ENCODE assay signal across 18 mouse cellular contexts in genomic region chr7:68265391-68265790, GRCm38 (mm10). TPM values are rescaled to one million over a fixed set of nuclear protein-coding genes. Genes with fewer than 3 reads are reported as not detected.
DNase-seq lines count a peak whose midpoint lies in the region; ATAC-seq and TF ChIP-seq lines count a peak whose summit lies in the region.
"Had no signal": no experiment of that assay in that cellular context is flagged by ENCODE, and none has a peak within 500 bp of the region (broad histone marks: within the 10 kb centered on the region; RNA-seq: fewer than 3 reads in every experiment).

No protein-coding gene starts in this region.

- DNase-seq in thymus, adult 2 months = peak; percentile 59
- DNase-seq in thymus, adult 18-20 months = no peak
- peak; percentile 67 to 74 for DNase-seq in thymus, postnatal 36 days
- DNase-seq in adrenal gland, adult 2 months = no peak
- no peak for DNase-seq in spleen, adult 12 weeks (ENCODE audit: low spot score)
- DNase-seq: gastrocnemius, adult 2 months; gastrocnemius, postnatal 25 days had no signal

- ATAC-seq in limb, embryonic 13.5 days (ENCODE audit: low FRiP score, low read depth) = no peak
- ATAC-seq: Patski had no signal

- no peak for TF ChIP-seq CTCF in thymus, adult 2 months (IDR thresholded peaks at IDR 0.05; ENCODE audit: borderline replicate concordance, control insufficient read depth, extremely low read depth, insufficient read depth, low read length, poor library complexity)

- H3K27me3 ChIP-seq in thymus, adult 2 months (ENCODE audit: control insufficient read depth, insufficient read depth, low read length) = no peaks in the 10 kb centered on the region
- no peaks in the 10 kb centered on the region for H3K27me3 ChIP-seq in limb, embryonic 13.5 days
- H3K27me3 ChIP-seq: Patski had no signal

- no peak overlapping the region for H3K4me2 ChIP-seq in limb, embryonic 13.5 days (replicated peaks)

- H3K4me3 ChIP-seq in thymus, adult 2 months (ENCODE audit: control insufficient read depth, insufficient read depth, low read length) = no peak overlapping the region
- H3K4me3 ChIP-seq in limb, embryonic 13.5 days = no peak overlapping the region

- peak overlapping the region; percentile 8; the same call in 1 of the 2 replicates for H3K27ac ChIP-seq in thymus, adult 2 months (ENCODE audit: control insufficient read depth, insufficient read depth, low read length)
- 0 out of 2 replicates have a peak overlapping the region, but pooled peaks have one; percentile 28 for H3K27ac ChIP-seq in limb, embryonic 13.5 days
- H3K27ac ChIP-seq: embryonic facial prominence, embryonic 12.5 days; hindbrain, embryonic 15.5 days had no signal

- H3K9me3 ChIP-seq in limb, embryonic 13.5 days = 0 out of 2 replicates have a peak, but pooled peaks cover 3% of the 10 kb centered on the region
- H3K9me3 ChIP-seq: embryonic facial prominence, embryonic 12.5 days; heart, embryonic 12.5 days; hindbrain, embryonic 15.5 days had no signal

- H3K36me3 ChIP-seq in thymus, adult 2 months (ENCODE audit: control insufficient read depth, insufficient read depth, low read length) = no peaks in the 10 kb centered on the region
- no peaks in the 10 kb centered on the region for H3K36me3 ChIP-seq in limb, embryonic 13.5 days
- H3K36me3 ChIP-seq: embryonic facial prominence, embryonic 12.5 days; heart, embryonic 12.5 days; hindbrain, embryonic 15.5 days had no signal

- H3K9ac ChIP-seq in limb, embryonic 13.5 days = no peak overlapping the region
- H3K9ac ChIP-seq: embryonic facial prominence, embryonic 12.5 days; hindbrain, embryonic 15.5 days had no signal

- no peak for TF ChIP-seq POLR2A in thymus, adult 2 months (IDR thresholded peaks at IDR 0.05; ENCODE audit: control insufficient read depth, extremely low read depth, insufficient read depth, low read length, poor library complexity)

- 27% methylated on average over 7 of the region's 7 CpGs for WGBS in thymus, adult 2 months
- WGBS in limb, embryonic 13.5 days = 24% methylated on average over 7 of the region's 7 CpGs

- peaks cover 36% of the 10 kb centered on the region for H3K4me1 ChIP-seq in thymus, adult 2 months (replicated peaks; ENCODE audit: control insufficient read depth, insufficient read depth, low read length)
- H3K4me1 ChIP-seq in limb, embryonic 13.5 days = peaks cover 62% of the 10 kb centered on the region

RNA-seq across cellular contexts. Expression of gene Pgpep1l, which starts 1.4 kb away (rescaled TPM):
- polyA plus RNA-seq in thymus, adult 2 months (2012; rRNA removed) = 0.98 and 1.5 TPM in 2 replicates
- polyA plus RNA-seq in limb, embryonic 13.5 days (2015; fragmentation: Nextera tagmentation; extraction: Ambion mirVana) = not detected in 2 replicates
- total RNA-seq in adrenal gland, adult 2 months (2021) = not detected
- polyA plus RNA-seq in adrenal gland, adult 2 months (2012; rRNA removed) = not detected in 2 replicates
- total RNA-seq: adrenal gland, postnatal 36 days; granulocyte monocyte progenitor cell, adult 5-6 weeks; heart, postnatal 25 days; MEL had no signal
- polyA plus RNA-seq: embryonic facial prominence, embryonic 12.5 days; forebrain, embryonic 14.5 days; heart, embryonic 12.5 days; hindbrain, embryonic 11.5 days; hindbrain, embryonic 15.5 days; Patski had no signal

RNA-seq across cellular contexts. Expression of gene Fam169b, which starts 8.2 kb away (rescaled TPM):
- polyA plus RNA-seq in thymus, adult 2 months (2012; rRNA removed) = 111 and 114 TPM in 2 replicates
- 2.0 TPM in 2 replicates for polyA plus RNA-seq in limb, embryonic 13.5 days (2015; fragmentation: Nextera tagmentation; extraction: Ambion mirVana)
- total RNA-seq in adrenal gland, adult 2 months (2021) = not detected
- 0.04 and 0.07 TPM in 2 replicates for polyA plus RNA-seq in adrenal gland, adult 2 months (2012; rRNA removed)
- total RNA-seq: MEL had no signal

Comparison
In these comparisons a context has a peak if more than half of its experiments do, and no peak if none do; other contexts are left out.
1. DNase-seq: peak in thymus, adult 2 months (single experiment) and thymus, postnatal 36 days (2 of 2); none in thymus, adult 18-20 months (0 of 2), adrenal gland, adult 2 months (single experiment) and spleen, adult 12 weeks (single experiment).
2. RNA of gene Fam169b, which starts 8.2 kb away (polyA plus RNA-seq): 111 to 114 TPM in thymus, adult 2 months; 2.0 TPM in limb, embryonic 13.5 days and 0.04 to 0.07 TPM in adrenal gland, adult 2 months; every median in the first group is over 10 times any median in the second.